Mouse (Mus musculus): Measurements from ENCODE around the gene Pou2af1. TPM values are rescaled to one million over a fixed set of nuclear protein-coding genes. Genes with fewer than 3 reads are reported as not detected.

The Pou2af1 gene
- total RNA-seq (2014; rRNA removed; ENCODE audit: low replicate concordance) (0.76 and 0.89 TPM in 2 replicates), polyA plus RNA-seq (2015; fragmentation: Nextera tagmentation; extraction: Ambion mirVana) (0.05 and 0.08 TPM in 2 replicates)

DNA sequence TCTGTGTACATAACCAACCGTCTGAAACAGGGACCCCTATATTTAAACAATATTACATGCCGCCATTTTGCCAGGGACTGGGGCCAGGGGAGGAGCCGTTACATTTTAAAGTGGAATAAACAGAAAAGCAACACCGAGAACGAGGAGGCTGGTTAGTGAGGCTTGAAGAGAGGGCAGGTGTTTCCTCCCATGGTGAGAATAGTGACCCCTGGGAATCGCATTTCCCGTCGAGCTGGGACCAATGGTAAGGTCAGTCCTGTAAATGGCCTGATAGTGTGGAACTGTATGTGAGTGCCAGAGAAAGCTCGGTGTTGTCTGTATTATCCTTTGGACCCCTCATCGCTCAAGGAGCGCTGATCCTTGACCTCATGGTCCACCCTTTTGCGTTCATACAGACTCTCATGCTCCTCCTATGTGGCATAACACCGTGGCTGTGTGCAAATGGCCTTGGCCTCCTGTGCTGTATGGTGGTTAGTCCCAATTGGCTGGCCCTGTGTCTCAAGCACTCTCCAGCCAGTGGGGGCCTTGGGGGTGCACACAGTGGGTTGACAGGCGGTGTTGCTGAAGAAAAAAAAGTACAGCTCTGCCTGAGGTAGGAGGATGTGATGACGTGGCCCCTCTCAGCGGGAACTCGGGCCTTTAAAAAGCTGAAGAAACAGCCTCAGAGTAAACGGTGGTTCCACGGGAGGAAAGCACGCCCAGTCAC lies at the start of gene Pou2af1:
TSS of gene Pou2af1 (plus strand) at position 686 of the 706 bp plus-strand sequence.
- 71% methylated on average over 20 of the region's 20 CpGs for WGBS
- Histone ChIP-seq H3K9ac (replicated peaks; ENCODE audit: low read depth, low read length) (no peak within 1 kb of the TSS), H3K27me3 (ENCODE audit: control insufficient read depth, insufficient read depth, low read length) (no peaks in the 10 kb centered on the region), H3K4me2 (ENCODE audit: low read depth, low read length) (no peak within 1 kb of the TSS), H3K9me3 (replicated peaks; ENCODE audit: control insufficient read depth, low read length) (no peaks in the 10 kb centered on the region), H3K4me1 (ENCODE audit: control insufficient read depth, insufficient read depth) (no peaks in the 10 kb centered on the region), H3K4me3 (ENCODE audit: low read depth, low read length) (no peak within 1 kb of the TSS), H3K36me3 (replicated peaks; ENCODE audit: control insufficient read depth, insufficient read depth, low read length) (no peaks in the 10 kb centered on the region), H3K27ac (ENCODE audit: low read depth) (no peak within 1 kb of the TSS)
- ATAC-seq (ENCODE audit: insufficient read depth, low read depth) (no peak), DNase-seq (ENCODE audit: low spot score) (no peak)
- no peak for TF ChIP-seq CTCF (IDR thresholded peaks at IDR 0.05; ENCODE audit: low read depth)
- no peak for TF ChIP-seq EP300 (IDR thresholded peaks at IDR 0.05; ENCODE audit: low read depth)

GRCm38 (mm10) chr9:51163989-51164388 lies 49.5 kb upstream of the Pou2af1 start:
- Histone ChIP-seq H3K4me3 (ENCODE audit: low read depth, low read length) (no peak overlapping the region), H3K4me2 (ENCODE audit: low read depth, low read length) (no peak overlapping the region), H3K27me3 (ENCODE audit: control insufficient read depth, insufficient read depth, low read length) (no peaks in the 10 kb centered on the region), H3K27ac (ENCODE audit: low read depth) (no peak overlapping the region), H3K9ac (replicated peaks; ENCODE audit: low read depth, low read length) (no peak overlapping the region), H3K9me3 (replicated peaks; ENCODE audit: control insufficient read depth, low read length) (no peaks in the 10 kb centered on the region), H3K36me3 (replicated peaks; ENCODE audit: control insufficient read depth, insufficient read depth, low read length) (no peaks in the 10 kb centered on the region), H3K4me1 (ENCODE audit: control insufficient read depth, insufficient read depth) (peaks cover 3% of the 10 kb centered on the region; the same call in 1 of the 2 replicates)
- DNase-seq (ENCODE audit: low spot score): no peak
- TF ChIP-seq CTCF (IDR thresholded peaks at IDR 0.05; ENCODE audit: low read depth) (peak; percentile 24), EP300 (IDR thresholded peaks at IDR 0.05; ENCODE audit: low read depth) (no peak)
- ATAC-seq (ENCODE audit: insufficient read depth, low read depth): no peak
- WGBS: 60% methylated on average over 5 of the region's 5 CpGs

GRCm38 (mm10) chr9:51165312-51166180 lies 48.0 kb upstream of the Pou2af1 start, which contains the start of gene Gm32742:
Gene Gm32742 (minus strand): TSS chr9:51165517.
- TF ChIP-seq CTCF (IDR thresholded peaks at IDR 0.05; ENCODE audit: low read depth) (no peak), EP300 (IDR thresholded peaks at IDR 0.05; ENCODE audit: low read depth) (no peak)
- no peaks in the 10 kb centered on the region for H3K9me3 ChIP-seq (replicated peaks; ENCODE audit: control insufficient read depth, low read length)
- H3K27me3 ChIP-seq (ENCODE audit: control insufficient read depth, insufficient read depth, low read length): no peaks in the 10 kb centered on the region
- no peaks in the 10 kb centered on the region for H3K36me3 ChIP-seq (replicated peaks; ENCODE audit: control insufficient read depth, insufficient read depth, low read length)
- DNase-seq (ENCODE audit: low spot score) (no peak), ATAC-seq (ENCODE audit: insufficient read depth, low read depth) (no peak)
- no peak within 1 kb of the TSS for H3K4me2 ChIP-seq (ENCODE audit: low read depth, low read length)
- 48% methylated on average over 6 of the region's 6 CpGs for WGBS
- no peak within 1 kb of the TSS for H3K27ac ChIP-seq (ENCODE audit: low read depth)
- peaks cover 3% of the 10 kb centered on the region; the same call in 1 of the 2 replicates for H3K4me1 ChIP-seq (ENCODE audit: control insufficient read depth, insufficient read depth)
- no peak within 1 kb of the TSS for H3K4me3 ChIP-seq (ENCODE audit: low read depth, low read length)
- H3K9ac ChIP-seq (replicated peaks; ENCODE audit: low read depth, low read length): no peak within 1 kb of the TSS

- WGBS: 63% methylated on average over 11 of the region's 11 CpGs
- no peak overlapping the region for H3K9ac ChIP-seq (replicated peaks; ENCODE audit: low read depth, low read length)
- no peak overlapping the region for H3K4me3 ChIP-seq (ENCODE audit: low read depth, low read length)
- no peak for TF ChIP-seq CTCF (IDR thresholded peaks at IDR 0.05; ENCODE audit: low read depth)
- no peak overlapping the region for H3K27ac ChIP-seq (ENCODE audit: low read depth)
- peaks cover 3% of the 10 kb centered on the region; the same call in 1 of the 2 replicates for H3K4me1 ChIP-seq (ENCODE audit: control insufficient read depth, insufficient read depth)
- no peak overlapping the region for H3K4me2 ChIP-seq (ENCODE audit: low read depth, low read length)
- H3K36me3 ChIP-seq (replicated peaks; ENCODE audit: control insufficient read depth, insufficient read depth, low read length): no peaks in the 10 kb centered on the region
- DNase-seq (ENCODE audit: low spot score): no peak
- no peaks in the 10 kb centered on the region for H3K9me3 ChIP-seq (replicated peaks; ENCODE audit: control insufficient read depth, low read length)
- no peak for ATAC-seq (ENCODE audit: insufficient read depth, low read depth)
- no peaks in the 10 kb centered on the region for H3K27me3 ChIP-seq (ENCODE audit: control insufficient read depth, insufficient read depth, low read length)
Measured at GRCm38 (mm10) chr9:51167954-51168353, 45.6 kb upstream of the Pou2af1 start.

- H3K27ac ChIP-seq (ENCODE audit: low read depth): no peak overlapping the region
- ATAC-seq (ENCODE audit: insufficient read depth, low read depth) (no peak), DNase-seq (ENCODE audit: low spot score) (no peak)
- no peaks in the 10 kb centered on the region for H3K36me3 ChIP-seq (replicated peaks; ENCODE audit: control insufficient read depth, insufficient read depth, low read length)
- H3K4me2 ChIP-seq (ENCODE audit: low read depth, low read length): no peak overlapping the region
- H3K4me3 ChIP-seq (ENCODE audit: low read depth, low read length): no peak overlapping the region
- no peak overlapping the region for H3K9ac ChIP-seq (replicated peaks; ENCODE audit: low read depth, low read length)
- H3K27me3 ChIP-seq (ENCODE audit: control insufficient read depth, insufficient read depth, low read length): no peaks in the 10 kb centered on the region
- H3K4me1 ChIP-seq (ENCODE audit: control insufficient read depth, insufficient read depth): peaks cover 3% of the 10 kb centered on the region; the same call in 1 of the 2 replicates
- TF ChIP-seq EP300 (IDR thresholded peaks at IDR 0.05; ENCODE audit: low read depth): no peak
- TF ChIP-seq CTCF (IDR thresholded peaks at IDR 0.05; ENCODE audit: low read depth): no peak
- no peaks in the 10 kb centered on the region for H3K9me3 ChIP-seq (replicated peaks; ENCODE audit: control insufficient read depth, low read length)
- WGBS: 52% methylated on average over 5 of the region's 5 CpGs
Measured at GRCm38 (mm10) chr9:51168698-51169097, 44.8 kb upstream of the Pou2af1 start.

All from heart, postnatal 0 days (tissue).